Mouse (Mus musculus) mesoderm, embryonic 11.5 days (tissue): Measurements from ENCODE around the gene Cebpe.
A peak's percentile ranks its signal among the peaks of the same experiment; 100 is the strongest.

Experiments
- DNase-seq: peaks from one replicate; pipeline ENCODE4 v3.0.0-alpha.2; 2012; ENCODE audit warnings: low read depth, low spot score

The Cebpe gene

DNA sequence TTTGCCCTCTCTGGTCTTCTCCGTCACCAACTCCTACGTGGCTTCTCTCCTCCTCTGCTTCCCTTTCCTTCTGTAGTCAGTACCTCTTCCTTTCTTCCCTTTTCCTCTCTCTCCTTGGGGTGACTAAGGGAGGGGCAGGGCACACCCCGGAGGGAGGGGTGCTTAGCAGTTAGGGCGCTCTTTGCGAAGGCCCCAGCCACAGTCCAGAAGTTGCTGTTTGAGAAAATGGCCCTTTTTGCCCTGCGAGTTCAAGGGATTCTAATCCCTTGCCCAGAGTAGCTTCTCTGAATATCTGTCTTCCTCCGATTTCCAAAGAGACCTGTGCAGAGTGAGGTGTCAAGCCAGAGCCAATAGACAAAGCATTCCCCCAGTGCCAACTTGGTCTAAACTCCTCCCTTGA, at the start of gene Cebpe:
Cebpe (minus strand) TSS at position 101 of the 400 bp plus-strand sequence.
- DNase-seq, result no peak

DNA sequence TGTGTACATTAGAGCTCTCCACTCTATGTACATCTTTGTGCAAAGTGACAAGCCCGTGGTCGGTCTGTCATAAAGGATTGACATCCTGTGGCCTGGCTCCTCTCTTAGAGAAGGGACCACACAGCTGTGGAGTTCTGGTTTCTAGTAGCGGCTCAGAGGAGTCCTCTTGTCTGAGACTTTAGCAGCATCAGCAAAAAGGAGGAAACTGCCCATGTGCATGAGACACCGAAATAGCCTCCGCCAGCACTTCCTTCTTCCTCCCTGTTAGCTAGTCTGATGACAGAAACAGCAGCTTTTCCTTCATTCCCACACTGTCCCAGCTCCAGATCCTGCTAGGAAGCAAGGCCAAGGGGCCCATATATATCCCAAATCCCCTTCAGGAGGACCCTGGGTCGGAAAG, 44.4 kb upstream of the Cebpe start:
- DNase-seq, result no peak

DNA sequence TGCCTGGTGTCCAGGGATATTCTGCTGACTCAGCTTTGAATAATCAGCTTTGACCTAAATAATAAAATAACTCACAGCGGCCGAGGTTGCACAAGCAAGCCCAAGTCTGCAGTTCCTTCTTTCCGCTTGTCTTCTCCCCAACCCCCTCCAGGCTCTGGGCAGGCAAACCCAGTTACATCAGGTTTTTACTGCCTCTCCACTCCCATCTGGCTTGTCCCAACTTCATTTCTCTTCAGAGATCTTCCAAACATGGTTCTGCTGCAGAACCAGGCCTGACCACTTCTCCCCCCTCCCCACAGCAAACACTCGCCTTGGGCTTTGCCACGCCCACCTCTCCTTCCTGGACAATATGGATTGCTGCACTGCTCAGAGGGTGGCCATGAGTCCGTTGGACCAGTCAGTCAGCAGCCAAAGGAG, 42.6 kb upstream of the Cebpe start:
- peak; percentile 9 for DNase-seq

DNA sequence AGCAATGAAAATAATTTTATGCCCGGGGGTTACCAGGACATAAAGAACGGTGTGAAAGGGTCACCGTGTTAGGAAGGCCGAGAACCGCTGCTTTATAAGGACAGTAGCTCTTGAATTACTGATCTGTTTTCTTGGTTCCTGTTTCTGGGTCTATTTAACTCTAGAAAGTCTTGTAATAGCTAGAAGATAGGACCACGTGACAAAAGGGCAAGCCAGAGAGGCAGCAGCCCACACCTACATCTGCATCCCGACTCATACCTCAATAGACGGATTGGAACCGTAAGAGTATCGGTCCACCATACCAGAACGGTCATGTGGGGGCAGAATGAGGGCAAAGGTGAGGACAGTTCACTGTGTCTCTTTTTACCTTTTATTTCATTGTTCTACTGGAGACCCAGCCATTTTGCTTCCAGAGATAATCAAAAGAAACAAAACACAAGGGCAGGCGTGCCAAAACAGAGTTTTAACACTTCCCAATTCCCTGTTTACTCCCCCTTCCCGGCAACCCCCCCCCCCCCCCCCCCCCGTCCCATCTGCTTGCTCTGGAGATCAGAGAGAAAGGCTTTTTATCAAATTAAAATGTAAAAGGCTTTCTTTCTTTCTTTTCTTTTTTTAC, 42.1 kb upstream of the Cebpe start:
- DNase-seq, result no peak

DNA sequence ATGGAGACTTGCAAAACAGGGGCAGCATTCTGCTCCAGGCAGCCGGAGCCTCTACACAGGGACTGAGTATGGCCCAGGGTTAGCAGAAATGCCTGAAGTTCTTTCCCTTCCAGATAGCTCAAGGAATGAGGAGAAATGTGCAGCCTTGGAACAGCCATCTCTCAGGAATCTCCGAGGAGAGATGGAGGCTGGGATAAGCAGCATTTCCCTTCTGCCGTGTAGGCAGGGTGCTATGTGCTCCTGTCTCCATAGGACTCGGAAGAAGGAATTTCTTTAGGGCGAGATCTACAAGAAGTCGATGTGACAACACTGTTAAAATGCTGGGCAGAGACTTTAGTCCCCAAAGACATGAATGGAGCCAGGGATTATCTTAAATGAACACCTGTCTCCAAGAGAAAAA, 41.0 kb upstream of the Cebpe start:
- no peak for DNase-seq

DNA sequence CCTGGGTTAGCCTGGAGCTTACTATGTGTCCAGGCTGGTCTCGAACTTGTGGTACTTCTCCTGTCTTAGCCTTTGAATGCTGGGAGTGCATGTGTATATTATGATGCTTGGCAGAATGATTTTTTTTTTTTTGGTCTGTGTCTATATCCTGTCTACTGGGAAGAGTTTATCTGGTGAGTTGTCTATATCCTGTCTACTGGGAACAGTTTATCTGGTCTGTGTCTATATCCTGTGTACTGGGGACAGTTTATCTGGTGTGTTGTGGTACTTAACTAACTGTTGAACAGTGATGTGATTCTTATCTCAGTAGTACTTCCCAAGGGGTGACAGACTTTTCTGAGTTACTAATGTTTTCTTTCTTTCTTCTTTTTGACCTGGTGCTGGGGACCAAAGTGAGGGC, 39.8 kb upstream of the Cebpe start:
- DNase-seq, result no peak

DNA sequence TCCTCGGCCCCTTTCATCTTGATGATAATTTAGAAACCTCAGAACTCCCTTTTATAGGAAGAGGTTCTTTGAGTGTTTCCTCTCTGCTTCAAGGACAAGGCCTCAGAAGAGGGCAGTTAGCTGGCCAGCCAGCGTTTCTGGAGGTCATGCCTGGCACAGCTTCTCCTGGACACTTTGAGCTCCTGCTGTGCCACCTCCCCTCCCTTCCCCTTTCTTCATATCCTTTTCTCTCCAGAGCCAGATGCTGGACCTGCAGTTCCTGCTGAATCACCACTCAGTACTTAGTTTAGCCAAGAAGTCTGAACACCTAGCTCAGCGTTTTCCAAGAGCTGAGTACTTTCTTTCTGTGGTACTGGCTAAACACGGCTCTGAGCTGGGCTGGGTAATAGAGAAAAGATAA, 37.3 kb upstream of the Cebpe start:
- DNase-seq, result no peak

DNA sequence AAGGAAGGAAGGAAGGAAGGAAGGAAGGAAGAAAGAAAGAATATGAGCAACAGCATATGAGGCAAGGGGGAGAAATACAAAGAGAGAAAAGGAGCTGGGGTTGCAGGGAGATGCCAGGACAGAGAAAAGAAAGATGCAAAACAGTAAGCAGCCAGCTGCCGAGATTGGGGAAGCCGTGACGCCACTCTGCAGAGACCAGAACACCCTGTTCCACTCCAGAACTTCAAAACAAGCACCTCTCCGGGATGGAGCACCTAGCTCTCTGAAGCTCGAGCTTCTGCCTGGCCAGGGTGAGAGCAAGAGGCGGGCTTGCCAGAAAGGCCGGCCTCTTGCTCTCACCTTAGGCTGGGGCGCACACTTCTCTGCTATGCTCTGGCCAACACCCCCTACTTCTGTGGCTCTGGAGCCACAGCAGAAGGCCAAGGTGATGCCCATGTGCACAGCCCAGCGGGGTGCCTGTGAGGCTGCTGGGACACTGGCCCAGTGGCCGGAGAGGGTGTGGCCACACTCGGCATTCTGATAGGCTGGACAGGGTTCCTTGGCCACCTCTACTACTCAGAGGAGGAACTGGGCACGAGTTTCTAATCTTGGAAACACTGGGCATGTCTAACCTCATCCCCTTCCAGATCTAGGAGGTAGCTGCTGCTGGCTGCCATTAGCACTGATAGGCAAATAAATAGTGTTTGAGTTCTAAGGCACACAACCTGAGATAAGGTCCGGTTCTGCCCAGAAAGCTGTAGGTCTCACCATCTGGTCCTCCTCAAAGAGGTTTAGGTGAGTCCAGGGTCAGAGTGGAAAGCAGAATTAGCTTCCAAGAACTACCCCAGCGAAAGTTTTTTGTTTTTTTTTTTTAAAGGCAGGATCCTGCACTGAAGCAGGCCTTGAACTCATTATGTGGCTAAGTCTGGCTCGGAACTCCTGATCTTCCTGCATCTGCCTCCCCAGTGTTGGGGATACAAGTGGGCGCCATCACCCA, 36.3 kb upstream of the Cebpe start:
- DNase-seq, result no peak

DNA sequence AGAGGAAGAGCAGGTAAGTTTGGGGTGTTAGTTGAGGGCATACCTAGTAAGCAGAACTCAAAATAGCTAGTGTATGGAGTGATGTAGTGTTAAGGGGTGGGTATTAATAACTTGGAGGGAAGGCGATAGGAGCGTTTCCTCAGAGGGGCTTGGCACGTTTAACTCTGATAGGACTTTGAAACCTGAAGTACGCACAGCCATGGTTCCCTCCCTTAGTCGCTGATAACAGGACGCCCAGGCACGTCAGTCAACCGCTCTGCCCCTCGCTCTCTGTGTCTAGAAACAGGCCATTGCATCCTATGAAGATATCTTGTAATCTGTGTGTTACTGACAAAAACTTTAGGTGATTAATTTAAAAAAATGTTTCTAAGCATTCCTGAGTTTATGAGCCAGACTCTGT, 34.1 kb upstream of the Cebpe start:
- no peak for DNase-seq

DNA sequence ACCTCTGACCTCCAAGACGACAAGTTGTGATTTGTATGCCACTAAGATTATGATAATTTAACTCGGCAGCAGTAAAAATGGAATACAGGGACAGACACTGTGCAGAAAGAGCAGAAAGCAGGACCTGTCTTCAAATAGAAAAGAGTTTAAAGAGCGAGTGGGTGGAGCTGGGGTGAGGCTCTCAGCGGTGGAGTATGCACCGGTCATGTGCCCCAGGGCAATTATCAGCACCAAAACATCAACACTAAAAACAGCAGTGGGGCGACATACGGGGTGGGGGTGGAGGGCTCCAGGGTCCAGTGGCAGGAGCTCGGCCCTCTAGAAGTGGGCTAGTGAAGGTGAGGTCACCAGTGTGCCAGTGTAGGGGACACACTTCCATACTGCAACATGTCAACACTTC, 32.5 kb upstream of the Cebpe start:
- no peak for DNase-seq

DNA sequence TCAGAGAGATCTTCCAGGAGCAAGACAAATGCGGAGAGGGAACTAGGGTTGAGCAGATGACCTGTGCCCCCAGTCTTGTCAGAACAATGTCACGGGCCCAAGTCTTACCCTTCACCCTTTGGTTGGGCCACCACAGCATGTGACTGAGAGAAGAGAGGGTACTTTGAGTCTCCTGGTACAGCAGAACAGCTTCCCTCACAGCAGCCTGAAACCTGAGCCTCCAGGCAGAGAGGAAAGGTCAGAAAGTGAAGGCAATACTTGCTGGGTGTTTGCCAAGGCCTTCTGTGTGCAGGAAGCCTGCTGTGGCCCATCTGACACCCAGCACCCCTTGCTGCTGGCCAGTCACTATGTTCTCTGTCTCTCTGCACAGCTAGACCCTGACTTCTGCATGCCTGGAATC, 30.4 kb upstream of the Cebpe start:
- no peak for DNase-seq

DNA sequence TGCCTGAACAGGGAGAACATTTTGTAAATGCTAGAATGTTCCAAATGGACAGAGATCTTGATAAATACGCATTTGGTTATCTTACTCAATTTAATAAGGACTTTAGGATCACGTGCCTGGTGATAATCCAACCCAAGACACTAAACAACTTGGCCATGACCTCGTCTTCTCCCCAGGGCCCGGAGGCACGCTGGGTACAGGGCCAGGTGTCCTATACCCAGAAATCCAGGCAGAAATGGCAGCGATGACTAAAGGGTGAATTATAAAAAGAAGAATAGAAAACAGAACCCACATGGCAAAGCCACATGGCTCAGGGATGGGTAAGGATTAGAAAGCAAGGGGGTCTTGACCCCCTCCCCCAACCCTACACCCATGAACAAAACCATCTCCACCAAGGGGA, 29.7 kb upstream of the Cebpe start:
- no peak for DNase-seq

DNA sequence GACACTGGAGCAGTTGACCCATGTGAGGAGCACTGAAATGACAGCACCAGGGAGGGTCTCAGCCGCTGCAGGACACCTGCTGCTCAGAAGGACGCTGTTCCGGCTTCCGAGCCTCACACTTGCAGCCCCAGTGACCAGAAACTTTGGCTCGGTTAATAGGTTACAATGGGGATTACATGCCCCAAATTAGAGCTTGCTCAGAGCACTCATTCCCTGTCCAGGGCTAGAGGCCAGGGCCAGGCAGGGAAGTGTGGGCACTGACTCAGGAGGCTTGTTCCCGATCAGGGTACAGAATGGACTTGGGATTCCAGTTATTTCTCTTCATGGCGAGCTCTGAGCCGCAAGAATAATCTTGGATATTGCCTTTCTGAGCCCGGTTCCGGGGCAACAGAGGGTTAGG, 25.7 kb upstream of the Cebpe start:
- DNase-seq, result no peak

DNA sequence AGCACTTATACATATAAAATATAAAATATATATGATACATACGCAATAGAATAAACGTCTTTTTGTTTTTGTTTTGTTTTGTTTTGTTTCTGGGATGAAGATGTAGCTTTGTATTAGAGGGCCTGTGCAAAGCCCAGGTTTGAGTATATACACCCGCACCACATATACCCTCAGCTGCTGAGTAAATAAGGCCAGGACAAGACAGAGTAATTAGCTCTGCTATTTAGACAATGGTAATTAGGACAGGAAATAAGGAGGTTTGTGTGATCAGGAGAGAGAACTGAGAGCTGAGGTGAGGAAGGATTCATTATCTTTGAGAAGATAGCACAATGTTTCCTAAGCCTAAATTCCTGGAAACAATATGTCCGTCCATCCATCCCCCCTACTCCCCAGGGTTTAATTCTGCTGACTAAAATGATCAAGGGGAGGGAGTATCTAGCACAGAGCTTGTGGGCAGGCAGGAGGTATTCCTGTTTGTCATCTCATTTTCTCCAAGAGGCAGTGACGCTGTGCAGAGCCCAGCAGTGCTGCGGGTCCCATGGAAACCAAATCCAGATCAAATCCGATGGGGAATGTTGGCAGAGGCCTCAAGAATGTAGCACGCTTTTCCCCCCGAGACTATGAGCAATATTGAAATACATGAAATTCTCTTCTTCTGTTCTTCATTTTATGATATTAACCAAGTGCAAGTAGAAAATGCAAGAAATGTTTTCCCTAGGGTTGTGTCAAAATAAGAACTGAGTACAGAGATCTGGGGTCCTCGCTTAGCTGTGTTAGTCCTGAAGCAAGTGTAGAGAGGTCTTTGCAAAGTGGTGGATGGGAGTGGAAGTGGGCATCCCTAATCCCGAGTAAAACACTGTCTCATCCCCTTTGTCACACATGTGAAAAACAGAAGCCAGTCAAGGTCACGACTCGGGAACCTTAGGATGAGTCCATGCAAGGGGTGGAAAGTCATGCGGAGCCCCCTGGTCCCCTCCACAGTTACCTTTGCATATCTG, 24.9 kb upstream of the Cebpe start:
- peak; percentile 26 for DNase-seq

DNA sequence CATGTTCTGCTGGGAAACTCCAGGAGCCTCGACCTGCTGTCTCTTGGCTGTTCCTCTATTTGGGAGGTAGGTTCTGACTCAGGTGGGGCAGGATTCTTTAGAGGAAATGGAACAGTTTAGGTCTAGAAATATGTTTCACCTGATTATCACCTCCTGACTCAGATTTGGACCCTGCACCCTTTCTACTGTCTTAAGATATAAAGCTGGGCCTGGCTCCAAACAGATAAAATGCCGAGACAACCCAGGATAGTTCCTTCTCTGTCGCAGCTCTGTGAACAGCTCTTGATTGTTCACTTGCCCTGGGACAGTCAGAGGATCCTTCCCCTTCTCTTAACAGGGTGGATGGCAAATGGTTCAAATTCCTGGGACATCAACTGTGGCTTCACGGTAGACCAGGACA, 23.2 kb upstream of the Cebpe start:
- no peak for DNase-seq

DNA sequence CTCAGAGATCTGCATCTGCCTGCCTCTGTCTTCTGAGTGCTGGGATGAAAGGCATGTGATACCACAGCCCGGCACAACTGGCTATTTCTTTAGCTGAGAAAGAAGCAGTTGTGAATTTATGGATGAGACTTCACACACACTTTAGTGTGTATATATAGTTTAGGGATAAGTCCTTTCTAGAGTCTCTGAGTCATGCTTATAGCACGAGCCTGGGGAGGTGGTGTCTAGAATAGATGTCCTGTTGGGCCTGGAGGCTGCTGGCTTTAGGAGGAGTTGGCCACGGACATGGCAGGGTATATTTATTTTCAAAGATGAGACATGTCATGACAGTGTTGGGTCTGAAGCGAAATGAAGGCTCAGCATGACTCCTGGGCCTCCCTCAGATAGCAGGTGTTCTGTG, 22.0 kb upstream of the Cebpe start:
- no peak for DNase-seq

DNA sequence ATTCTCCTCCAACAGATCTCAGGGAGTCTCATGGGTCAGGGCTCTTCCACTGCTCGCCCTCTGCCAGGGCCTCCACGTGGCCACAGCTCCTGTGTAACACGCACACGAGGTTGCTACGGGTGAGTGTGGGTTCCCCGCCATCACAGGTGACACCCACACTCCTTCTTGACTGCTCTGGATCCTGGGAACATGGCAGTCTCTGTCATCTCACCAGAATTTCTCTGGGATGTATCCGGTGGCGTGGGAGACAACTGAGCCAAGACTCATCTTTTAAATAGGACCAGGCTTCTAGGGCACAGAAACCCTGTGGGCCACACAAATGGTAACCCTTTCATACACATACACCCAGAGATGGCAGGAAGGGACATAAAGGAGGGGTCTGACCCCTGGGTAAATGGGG, 20.2 kb upstream of the Cebpe start:
- no peak for DNase-seq

DNA sequence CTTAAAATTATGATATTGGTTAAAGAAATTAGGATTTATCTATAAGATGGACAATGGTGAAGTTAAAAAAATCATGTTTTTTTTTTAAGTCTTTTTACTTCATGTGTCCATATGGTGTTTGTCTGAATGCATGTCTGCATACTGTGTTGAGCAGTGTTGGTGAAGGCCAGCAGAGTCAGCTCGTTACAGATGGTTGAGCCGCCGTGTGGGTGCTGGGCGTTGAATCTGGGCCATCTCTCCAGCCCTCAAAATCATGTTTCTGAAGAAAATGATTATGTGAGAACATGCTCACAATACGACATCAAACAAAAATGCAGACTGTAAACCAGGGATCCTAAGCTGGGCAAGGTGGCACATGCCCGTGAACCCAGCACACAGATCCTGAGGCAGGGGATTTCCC, 18.3 kb upstream of the Cebpe start:
- DNase-seq, result no peak

DNA sequence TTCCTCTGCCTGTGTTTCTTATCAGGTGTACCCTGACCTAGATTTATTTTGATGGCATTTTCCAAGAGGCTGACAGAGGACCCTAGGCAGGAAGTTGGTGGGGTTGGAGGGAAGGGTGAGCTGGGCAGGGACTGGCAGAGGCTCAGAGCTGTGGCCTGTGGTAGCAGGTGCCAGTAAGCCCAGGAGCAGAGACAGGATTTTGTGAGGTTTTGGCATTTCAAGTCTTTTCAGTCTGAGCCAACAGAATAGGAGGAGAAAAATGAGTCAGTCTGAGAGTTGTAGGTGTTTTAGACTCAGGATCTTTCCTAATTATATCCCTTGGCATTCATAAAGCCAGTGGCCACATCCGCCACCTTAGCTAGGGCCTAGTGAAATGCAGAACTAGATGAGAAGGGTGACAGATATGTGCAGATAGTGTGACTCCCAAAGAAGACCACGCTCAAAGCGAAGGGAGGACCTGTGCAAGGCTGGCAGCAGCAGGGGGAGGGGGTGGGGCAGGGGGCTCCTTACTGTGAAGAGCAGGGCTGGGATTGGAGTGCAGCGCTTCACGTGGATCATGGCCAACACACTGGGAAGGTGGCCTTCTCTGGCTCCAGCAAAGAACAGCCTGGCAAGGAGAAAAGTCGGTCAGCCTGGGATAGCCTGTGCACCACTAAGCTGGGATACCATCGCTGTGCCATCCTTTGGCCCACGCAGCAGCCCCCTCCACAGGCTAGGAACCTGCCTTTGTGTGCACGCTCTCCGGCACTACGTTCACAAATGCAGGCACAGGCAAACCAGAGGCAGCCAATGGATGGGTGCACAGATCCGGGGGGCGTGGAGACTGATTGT, 17.1 kb upstream of the Cebpe start:
- DNase-seq, result no peak

DNA sequence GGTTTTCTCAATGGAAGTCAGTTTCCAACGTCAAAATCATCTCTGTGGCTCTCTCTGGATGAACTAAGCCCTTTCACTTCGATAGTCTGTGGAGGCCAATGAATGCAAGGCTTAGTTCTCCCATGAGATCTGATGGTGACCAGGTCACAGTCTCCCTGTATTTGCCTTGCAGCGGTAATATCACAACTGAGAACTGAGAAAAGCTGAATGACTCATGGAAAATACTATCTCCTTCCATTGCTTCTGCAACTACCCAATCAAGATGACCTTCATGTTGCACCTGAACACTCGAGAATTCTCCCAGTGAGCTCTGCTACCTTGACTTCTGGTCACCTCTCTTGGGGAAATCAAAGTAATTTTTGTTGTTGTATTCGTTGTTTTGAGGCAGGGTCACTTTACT, 15.6 kb upstream of the Cebpe start:
- DNase-seq, result no peak

DNA sequence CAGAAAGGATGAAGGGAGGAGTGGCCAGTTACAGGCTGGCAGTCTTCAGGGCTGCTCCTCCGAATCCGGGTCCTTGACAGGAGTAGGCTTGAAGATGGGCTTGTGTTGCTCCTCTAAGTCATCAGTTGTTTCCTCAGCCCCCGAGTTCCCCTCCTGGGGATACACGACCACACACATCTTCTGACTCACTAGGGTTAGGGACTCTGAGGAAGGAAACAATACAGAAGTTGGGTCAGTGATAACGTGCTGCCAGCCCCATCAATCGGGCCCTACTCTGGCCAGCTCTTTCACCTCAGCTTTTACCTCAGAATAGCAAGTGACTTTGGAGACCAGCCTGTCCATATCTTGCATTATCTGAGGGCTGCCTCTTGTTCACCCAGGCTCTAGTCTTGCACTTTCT, 12.1 kb upstream of the Cebpe start:
- no peak for DNase-seq
